Mouse (Mus musculus) erythroblast, embryonic 14.5 days (primary cell): ENCODE measurements around the gene Tmem255b.

Source experiments
- GATA1 ChIP-seq: IDR thresholded peaks from 2 replicates; pipeline ENCODE4 v1.6.1; 2012; ENCODE audit warnings: low read length, inconsistent platforms, mixed read lengths
- TAL1 ChIP-seq: IDR thresholded peaks from 3 replicates; pipeline ENCODE4 v1.6.1; 2012; ENCODE audit warnings: low read length, inconsistent platforms, mixed read lengths

DNA sequence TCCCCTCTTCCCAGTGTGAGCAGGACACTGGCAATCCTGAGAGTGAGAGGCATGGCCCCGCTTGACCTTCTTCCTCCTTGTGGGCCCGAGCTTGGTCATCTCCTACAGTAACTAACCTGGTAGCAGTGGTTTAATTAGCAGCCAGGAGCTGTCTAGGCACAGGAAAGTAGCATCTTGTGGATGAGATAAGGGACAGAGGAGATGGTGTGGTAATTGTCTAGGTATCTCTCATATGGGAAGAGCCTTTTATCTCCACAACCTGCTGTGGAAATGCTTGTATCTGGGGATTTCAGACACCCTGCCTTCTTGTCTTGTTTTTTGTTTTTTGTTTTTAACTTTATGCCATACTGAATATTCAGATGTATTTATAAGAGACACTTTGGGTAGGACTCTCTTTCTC is 2.5 kb downstream of the Tmem255b start:
- TF ChIP-seq GATA1 (no peak), TAL1 (no peak)
